Mouse (Mus musculus): ENCODE measurements at regions not wholly inside any gene's neighbourhood (a gene's known extent, or its start where the extent isn't known, plus 50 kb on each side); places are given as distances from the start of the nearest gene placed in this dataset.

- DNase-seq, result no peak
Observed at GRCm38 (mm10) chr1:89392711-89393110, 61.9 kb upstream of the Agap1 start.

GRCm38 (mm10) chr1:89394471-89394870, 60.1 kb upstream of the Agap1 start:
- DNase-seq, result no peak

- DNase-seq, result no peak
Observed at GRCm38 (mm10) chr1:89400734-89401202, 53.8 kb upstream of the Agap1 start.

- no peak for DNase-seq
Observed at GRCm38 (mm10) chr1:89402513-89403210, 51.9 kb upstream of the Agap1 start.

- DNase-seq, result no peak
Observed at GRCm38 (mm10) chr1:89403551-89404050, 51.0 kb upstream of the Agap1 start.
